Mouse (Mus musculus) heart, embryonic 10.5 days (tissue): Measurements from ENCODE around the gene Spp1. TPM values are rescaled to one million over a fixed set of nuclear protein-coding genes. Genes with fewer than 3 reads are reported as not detected.
A peak's percentile ranks its signal among the peaks of the same experiment; 100 is the strongest.

Experiments
- DNase-seq: peaks from one replicate; pipeline ENCODE4 v3.0.0-alpha.2; 2017; ENCODE audit warnings: low spot score
- H3K27ac ChIP-seq: fragments of 300-500 bp; sonication (generic); 2 replicates; pipeline ENCODE4 v1.5.1; 2016; ENCODE audit warnings: mild to moderate bottlenecking
- H3K27me3 ChIP-seq: fragments of 300-500 bp; sonication (generic); 2 replicates; pipeline ENCODE4 v1.6.1; 2016; ENCODE audit warnings: mild to moderate bottlenecking; ENCODE audit not compliant: poor library complexity, insufficient read depth, severe bottlenecking
- H3K36me3 ChIP-seq: fragments of 300-500 bp; sonication (generic); 2 replicates; pipeline ENCODE4 v1.6.1; 2016; ENCODE audit warnings: mild to moderate bottlenecking, moderate library complexity
- H3K4me1 ChIP-seq: fragments of 300-500 bp; sonication (generic); 2 replicates; pipeline ENCODE4 v1.6.1; 2016; ENCODE audit warnings: mild to moderate bottlenecking
- H3K4me3 ChIP-seq: fragments of 300-500 bp; sonication (generic); 2 replicates; pipeline ENCODE4 v1.5.1; 2016; ENCODE audit warnings: mild to moderate bottlenecking, moderate library complexity
- H3K9me3 ChIP-seq: fragments of 300-500 bp; sonication (generic); 2 replicates; pipeline ENCODE4 v1.6.1; 2016; ENCODE audit warnings: mild to moderate bottlenecking, moderate library complexity
- WGBS: fragments of 180-500 bp; shearing (Covaris S2); methylation state at CpG from one replicate; pipeline ENCODE4 v1.1.7; 2016; 5-methylcytosine and 5-hydroxymethylcytosine counted together
- polyA plus RNA-seq: library from polyadenylated mRNA; unstranded; fragments of >200 nt; fragmentation: Nextera tagmentation; extraction: Ambion mirVana; gene quantifications from 2 replicates; pipeline ENCODE4 v1.2.1, GENCODE M21; 2016

Spp1 gene
- polyA plus RNA-seq, 1 experiment from 2014 or later, result 2.1 TPM

DNA sequence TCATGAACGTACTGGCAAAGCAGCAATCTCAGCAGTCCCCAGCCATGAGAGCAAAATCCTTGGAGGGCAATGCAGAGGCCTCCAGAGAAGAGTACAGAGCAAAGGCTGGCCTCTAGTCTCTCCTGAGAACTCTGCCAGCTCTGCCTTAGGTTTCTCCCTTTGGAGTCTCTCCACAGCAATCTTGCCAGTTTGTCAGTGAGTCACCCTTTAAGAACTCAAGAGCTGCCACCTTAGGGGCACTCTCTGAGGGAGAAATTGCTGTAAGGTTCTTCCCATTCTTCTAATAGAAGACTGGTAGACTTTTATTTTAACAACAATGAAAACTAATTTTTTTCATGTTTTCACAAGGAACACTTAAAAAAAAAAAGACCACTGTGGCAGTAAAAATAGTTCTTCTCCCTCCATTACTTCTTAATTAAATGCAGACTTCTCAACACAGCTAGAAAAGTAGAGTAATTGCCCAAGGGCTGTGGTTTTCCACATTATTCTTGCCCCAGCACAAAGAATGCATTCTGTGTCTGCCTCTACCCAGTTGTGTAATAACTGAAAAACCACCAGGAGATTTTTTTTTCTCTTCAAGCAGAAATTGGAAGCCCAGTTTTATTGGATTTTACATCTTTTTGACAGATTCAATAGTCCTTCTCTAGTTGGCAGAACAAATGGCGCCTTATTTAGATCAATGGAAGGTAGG lies 27.2 kb upstream of the Spp1 start:
- no peak overlapping the region for H3K4me3 ChIP-seq
- no peaks in the 10 kb centered on the region for H3K9me3 ChIP-seq
- no peak overlapping the region for H3K27ac ChIP-seq
- 0 out of 2 replicates have a peak, but pooled peaks cover 3% of the 10 kb centered on the region for H3K4me1 ChIP-seq
- no peak for DNase-seq
- no peaks in the 10 kb centered on the region for H3K36me3 ChIP-seq
- 57% methylated on average over 2 of the region's 2 CpGs for WGBS
- no peaks in the 10 kb centered on the region for H3K27me3 ChIP-seq

GRCm38 (mm10) chr5:104408549-104408948 lies 26.4 kb upstream of the Spp1 start:
- no peaks in the 10 kb centered on the region for H3K9me3 ChIP-seq
- DNase-seq, result no peak
- no peak overlapping the region for H3K4me3 ChIP-seq
- no peaks in the 10 kb centered on the region for H3K36me3 ChIP-seq
- 0 out of 2 replicates have a peak, but pooled peaks cover 3% of the 10 kb centered on the region for H3K4me1 ChIP-seq
- no peak overlapping the region for H3K27ac ChIP-seq
- no peaks in the 10 kb centered on the region for H3K27me3 ChIP-seq
- 93% methylated on average over 7 of the region's 7 CpGs for WGBS

GRCm38 (mm10) chr5:104415999-104416398 lies 18.9 kb upstream of the Spp1 start:
- Histone ChIP-seq H3K4me3 (no peak overlapping the region), H3K4me1 (no peaks in the 10 kb centered on the region), H3K36me3 (no peaks in the 10 kb centered on the region), H3K27me3 (no peaks in the 10 kb centered on the region), H3K27ac (no peak overlapping the region), H3K9me3 (no peaks in the 10 kb centered on the region)
- WGBS, result 68% methylated on average over 2 of the region's 2 CpGs
- DNase-seq, result no peak

GRCm38 (mm10) chr5:104417028-104417427 lies 17.9 kb upstream of the Spp1 start:
- H3K9me3 ChIP-seq, result no peaks in the 10 kb centered on the region
- H3K4me3 ChIP-seq, result no peak overlapping the region
- no peaks in the 10 kb centered on the region for H3K36me3 ChIP-seq
- H3K27ac ChIP-seq, result no peak overlapping the region
- no peaks in the 10 kb centered on the region for H3K27me3 ChIP-seq
- no peaks in the 10 kb centered on the region for H3K4me1 ChIP-seq
- 74% methylated on average over 3 of the region's 3 CpGs for WGBS
- no peak for DNase-seq

DNA sequence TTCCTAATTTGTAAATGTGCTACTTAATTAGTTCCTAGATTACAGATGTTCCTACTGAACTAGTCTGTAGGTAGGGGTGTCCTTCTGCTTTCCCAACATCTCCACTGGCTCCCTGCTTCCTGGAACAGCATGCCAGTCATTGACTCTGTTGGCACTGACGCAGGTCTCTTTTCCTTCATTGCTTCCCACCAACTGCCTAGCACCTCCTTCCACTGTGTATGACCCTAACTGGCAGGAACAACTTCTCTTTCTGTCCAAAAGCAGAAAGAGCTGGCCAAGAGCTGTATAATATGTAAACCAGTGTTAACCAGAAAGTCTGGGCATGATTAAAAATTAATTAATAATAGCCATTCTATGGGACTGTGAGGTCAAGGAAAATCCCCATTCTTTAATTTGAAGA lies 17.2 kb upstream of the Spp1 start:
- WGBS, result 79% methylated on average over 1 of the region's 1 CpGs
- no peak for DNase-seq
- Histone ChIP-seq H3K4me3 (no peak overlapping the region), H3K4me1 (no peaks in the 10 kb centered on the region), H3K27ac (no peak overlapping the region), H3K27me3 (no peaks in the 10 kb centered on the region), H3K9me3 (no peaks in the 10 kb centered on the region), H3K36me3 (no peaks in the 10 kb centered on the region)

- no peak overlapping the region for H3K4me3 ChIP-seq
- 67% methylated on average over 2 of the region's 2 CpGs for WGBS
- H3K9me3 ChIP-seq, result no peaks in the 10 kb centered on the region
- no peaks in the 10 kb centered on the region for H3K36me3 ChIP-seq
- DNase-seq, result no peak
- H3K27me3 ChIP-seq, result no peaks in the 10 kb centered on the region
- no peak overlapping the region for H3K27ac ChIP-seq
- H3K4me1 ChIP-seq, result no peaks in the 10 kb centered on the region
Observed at GRCm38 (mm10) chr5:104422039-104422438, 12.9 kb upstream of the Spp1 start.

DNA sequence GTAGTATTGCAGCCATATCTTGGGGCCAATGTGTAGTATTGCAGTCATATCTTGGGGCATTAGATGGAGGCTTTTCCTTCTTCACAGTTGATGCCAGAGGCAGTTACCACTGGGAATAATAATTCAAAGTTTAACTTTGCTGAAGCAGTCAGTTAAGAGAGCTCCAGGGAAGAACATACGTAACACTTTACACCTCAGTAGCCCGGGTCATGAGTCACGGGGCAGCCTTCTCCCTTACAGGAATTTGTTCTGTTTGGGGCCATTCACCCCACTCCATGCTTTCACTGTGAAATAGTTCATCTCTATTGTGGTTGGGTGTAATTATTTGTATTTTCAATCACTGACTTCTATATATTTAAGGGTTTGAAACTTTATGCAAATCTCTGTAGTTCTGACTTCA lies 11.1 kb upstream of the Spp1 start:
- H3K4me3 ChIP-seq, result no peak overlapping the region
- no peak for DNase-seq
- no peaks in the 10 kb centered on the region for H3K9me3 ChIP-seq
- H3K27ac ChIP-seq, result no peak overlapping the region
- no peaks in the 10 kb centered on the region for H3K27me3 ChIP-seq
- no peaks in the 10 kb centered on the region for H3K36me3 ChIP-seq
- 84% methylated on average over 3 of the region's 3 CpGs for WGBS
- no peaks in the 10 kb centered on the region for H3K4me1 ChIP-seq

- H3K27me3 ChIP-seq, result no peaks in the 10 kb centered on the region
- no peaks in the 10 kb centered on the region for H3K4me1 ChIP-seq
- no peak overlapping the region for H3K4me3 ChIP-seq
- no peak for DNase-seq
- no peak overlapping the region for H3K27ac ChIP-seq
- whole genome bisulfite sequencing, result 74% methylated on average over 8 of the region's 8 CpGs
- H3K9me3 ChIP-seq, result no peaks in the 10 kb centered on the region
- no peaks in the 10 kb centered on the region for H3K36me3 ChIP-seq
Observed at GRCm38 (mm10) chr5:104425949-104426348, 9.0 kb upstream of the Spp1 start.

GRCm38 (mm10) chr5:104432886-104433285 lies 2.0 kb upstream of the Spp1 start:
- 0 out of 2 replicates have a peak overlapping the region, but pooled peaks have one; percentile 27 for H3K4me3 ChIP-seq
- no peak overlapping the region for H3K27ac ChIP-seq
- no peak for DNase-seq
- no peaks in the 10 kb centered on the region for H3K4me1 ChIP-seq
- H3K36me3 ChIP-seq, result no peaks in the 10 kb centered on the region
- H3K27me3 ChIP-seq, result no peaks in the 10 kb centered on the region
- WGBS, result 33% methylated on average over 12 of the region's 12 CpGs
- no peaks in the 10 kb centered on the region for H3K9me3 ChIP-seq

GRCm38 (mm10) chr5:104433968-104434565 lies 851 bp upstream of the Spp1 start:
- WGBS, result 43% methylated on average over 6 of the region's 6 CpGs
- no peaks in the 10 kb centered on the region for H3K4me1 ChIP-seq
- H3K27ac ChIP-seq, result no peak overlapping the region
- H3K27me3 ChIP-seq, result no peaks in the 10 kb centered on the region
- no peak for DNase-seq
- H3K9me3 ChIP-seq, result no peaks in the 10 kb centered on the region
- H3K4me3 ChIP-seq, result no peak overlapping the region
- no peaks in the 10 kb centered on the region for H3K36me3 ChIP-seq

GRCm38 (mm10) chr5:104436406-104437076 lies 1.6 kb downstream of the Spp1 start:
- H3K9me3 ChIP-seq, result no peaks in the 10 kb centered on the region
- 81% methylated on average over 7 of the region's 7 CpGs for WGBS
- H3K4me1 ChIP-seq, result no peaks in the 10 kb centered on the region
- DNase-seq, result no peak
- H3K36me3 ChIP-seq, result no peaks in the 10 kb centered on the region
- H3K27me3 ChIP-seq, result no peaks in the 10 kb centered on the region
- no peak overlapping the region for H3K27ac ChIP-seq
- H3K4me3 ChIP-seq, result no peak overlapping the region

DNA sequence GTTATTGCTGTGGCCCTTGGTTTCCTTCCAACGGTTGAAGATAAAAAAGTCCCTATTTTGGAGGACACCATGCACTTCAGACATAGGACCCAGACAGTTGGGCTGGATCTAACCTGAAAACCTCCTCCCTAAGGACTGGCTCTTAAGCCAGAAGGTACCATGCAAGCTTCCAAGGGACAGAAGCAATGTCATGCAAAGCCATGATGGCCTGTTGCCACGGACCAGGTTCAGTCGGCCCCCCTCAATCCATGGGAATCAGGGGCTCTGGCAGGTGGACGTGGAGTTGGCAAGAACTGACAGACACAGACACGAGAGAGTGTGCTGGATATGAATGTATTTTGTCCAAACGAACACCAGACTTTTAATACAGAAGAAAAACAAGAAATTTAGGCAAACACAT lies 7.5 kb downstream of the Spp1 start:
- Histone ChIP-seq H3K36me3 (no peaks in the 10 kb centered on the region), H3K27ac (no peak overlapping the region), H3K4me1 (no peaks in the 10 kb centered on the region), H3K27me3 (no peaks in the 10 kb centered on the region), H3K9me3 (no peaks in the 10 kb centered on the region), H3K4me3 (no peak overlapping the region)
- DNase-seq, result no peak
- 69% methylated on average over 6 of the region's 6 CpGs for WGBS

DNA sequence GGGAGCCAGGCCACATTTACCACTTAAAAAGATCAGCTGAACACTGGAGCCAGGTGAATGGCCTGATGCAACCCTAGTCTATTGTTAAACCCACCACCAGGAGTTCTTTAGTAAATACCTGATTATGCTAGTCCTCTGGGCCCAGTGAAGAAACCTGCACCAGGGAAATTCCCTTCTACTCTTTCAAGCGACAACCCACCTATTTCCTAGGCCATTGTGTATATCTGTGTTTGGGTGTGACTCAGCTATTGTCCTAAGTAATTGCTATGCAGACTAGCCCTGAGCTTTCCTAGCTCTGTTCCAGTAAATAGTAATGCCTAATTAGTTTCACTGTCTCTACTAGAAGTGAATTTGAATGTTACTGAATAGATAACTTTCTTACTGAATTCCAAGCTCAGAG lies 7.9 kb downstream of the Spp1 start:
- no peaks in the 10 kb centered on the region for H3K9me3 ChIP-seq
- H3K27ac ChIP-seq, result no peak overlapping the region
- no peaks in the 10 kb centered on the region for H3K36me3 ChIP-seq
- H3K4me3 ChIP-seq, result no peak overlapping the region
- DNase-seq, result no peak
- no peaks in the 10 kb centered on the region for H3K4me1 ChIP-seq
- H3K27me3 ChIP-seq, result no peaks in the 10 kb centered on the region
- 66% methylated on average over 1 of the region's 1 CpGs for WGBS
